Comparison of ENCODE assay signal across 17 mouse cellular contexts in genomic region chr1:55041691-55042090, GRCm38 (mm10).
"Had no signal": no experiment of that assay in that cellular context is flagged by ENCODE, and none has a peak within 500 bp of the region (broad histone marks: within the 10 kb centered on the region; RNA-seq: fewer than 3 reads in every experiment).

No protein-coding gene starts in this region.

- H3K4me3 ChIP-seq: layer of hippocampus, adult 2 months; limb, embryonic 10.5 days; limb, embryonic 13.5 days; midbrain, embryonic 12.5 days; midbrain, embryonic 15.5 days; neural tube, embryonic 12.5 days; neural tube, embryonic 15.5 days had no signal

- DNase-seq: kidney, adult 18-20 months; kidney, postnatal 25 days; layer of hippocampus, adult 9-11 months; retina, postnatal 1 day; thymus, adult 18-20 months had no signal

- H3K27ac ChIP-seq: kidney, postnatal 0 days; layer of hippocampus, adult 2 months; limb, embryonic 10.5 days; limb, embryonic 13.5 days; macrophage; midbrain, embryonic 12.5 days; midbrain, embryonic 15.5 days; neural tube, embryonic 12.5 days; neural tube, embryonic 15.5 days had no signal

- H3K36me3 ChIP-seq: limb, embryonic 10.5 days; limb, embryonic 13.5 days; midbrain, embryonic 12.5 days; midbrain, embryonic 15.5 days; neural tube, embryonic 12.5 days; neural tube, embryonic 15.5 days had no signal

- ATAC-seq: intestine, embryonic 16.5 days; lung, postnatal 0 days; midbrain, embryonic 15.5 days had no signal

- H3K4me1 ChIP-seq: limb, embryonic 10.5 days; limb, embryonic 13.5 days; midbrain, embryonic 12.5 days; midbrain, embryonic 15.5 days; neural tube, embryonic 12.5 days; neural tube, embryonic 15.5 days had no signal

- H3K9me3 ChIP-seq: limb, embryonic 10.5 days; midbrain, embryonic 15.5 days had no signal

- H3K9ac ChIP-seq: limb, embryonic 13.5 days; lung, embryonic 14.5 days; midbrain, embryonic 12.5 days; midbrain, embryonic 15.5 days; neural tube, embryonic 12.5 days; neural tube, embryonic 15.5 days had no signal

- H3K4me2 ChIP-seq: limb, embryonic 13.5 days; lung, embryonic 14.5 days; midbrain, embryonic 12.5 days; midbrain, embryonic 15.5 days; neural tube, embryonic 12.5 days; neural tube, embryonic 15.5 days had no signal

- H3K27me3 ChIP-seq: limb, embryonic 13.5 days; midbrain, embryonic 12.5 days; midbrain, embryonic 15.5 days; neural tube, embryonic 12.5 days; neural tube, embryonic 15.5 days had no signal
